Mouse (Mus musculus): ENCODE measurements around the gene Ccdc121.

GRCm38 (mm10) chr1:181466601-181467320 lies 44.5 kb downstream of the Ccdc121 start:
- TF ChIP-seq GATA1 (IDR thresholded peaks at IDR 0.05; ENCODE audit: borderline replicate concordance, low read length), result no peak
- no peak for TF ChIP-seq FLI1 (IDR thresholded peaks at IDR 0.05; ENCODE audit: low read length)

All from megakaryocyte, embryonic 14.5 days (primary cell).